12 mouse cellular contexts compared by ENCODE assay signal in genomic region chr16:77494042-77494441, GRCm38 (mm10).
"Had no signal": no experiment of that assay in that cellular context is flagged by ENCODE, and none has a peak within 500 bp of the region (broad histone marks: within the 10 kb centered on the region; RNA-seq: fewer than 3 reads in every experiment).

No protein-coding gene starts in this region.

- DNase-seq: kidney, postnatal 14 days; lung, adult 2 months; lung, postnatal 36 days; thymus, postnatal 4 days had no signal

- H3K27me3 ChIP-seq: liver, embryonic 15.5 days; midbrain, embryonic 15.5 days; neural tube, embryonic 12.5 days had no signal

- ATAC-seq: lung, postnatal 0 days; midbrain, embryonic 15.5 days had no signal

- H3K9ac ChIP-seq: liver, embryonic 15.5 days; midbrain, embryonic 15.5 days; neural tube, embryonic 12.5 days had no signal

- H3K36me3 ChIP-seq: limb, embryonic 10.5 days; liver, embryonic 15.5 days; midbrain, embryonic 15.5 days; neural tube, embryonic 12.5 days had no signal

- H3K9me3 ChIP-seq: limb, embryonic 10.5 days; liver, embryonic 15.5 days; midbrain, embryonic 15.5 days; neural tube, embryonic 12.5 days had no signal

- H3K4me2 ChIP-seq: liver, embryonic 11.5 days; liver, embryonic 15.5 days; midbrain, embryonic 15.5 days; neural tube, embryonic 12.5 days had no signal

- H3K4me3 ChIP-seq: left cerebral cortex, adult 2 months; limb, embryonic 10.5 days; liver, embryonic 15.5 days; midbrain, embryonic 15.5 days; neural tube, embryonic 12.5 days had no signal

- H3K4me1 ChIP-seq: limb, embryonic 10.5 days; liver, embryonic 15.5 days; midbrain, embryonic 15.5 days; neural tube, embryonic 12.5 days had no signal

- H3K27ac ChIP-seq: left cerebral cortex, adult 2 months; limb, embryonic 10.5 days; liver, embryonic 15.5 days; midbrain, embryonic 15.5 days; neural tube, embryonic 12.5 days; stomach, postnatal 0 days had no signal
